Comparison of ENCODE assay signal across 8 mouse cellular contexts in the genomic region with DNA sequence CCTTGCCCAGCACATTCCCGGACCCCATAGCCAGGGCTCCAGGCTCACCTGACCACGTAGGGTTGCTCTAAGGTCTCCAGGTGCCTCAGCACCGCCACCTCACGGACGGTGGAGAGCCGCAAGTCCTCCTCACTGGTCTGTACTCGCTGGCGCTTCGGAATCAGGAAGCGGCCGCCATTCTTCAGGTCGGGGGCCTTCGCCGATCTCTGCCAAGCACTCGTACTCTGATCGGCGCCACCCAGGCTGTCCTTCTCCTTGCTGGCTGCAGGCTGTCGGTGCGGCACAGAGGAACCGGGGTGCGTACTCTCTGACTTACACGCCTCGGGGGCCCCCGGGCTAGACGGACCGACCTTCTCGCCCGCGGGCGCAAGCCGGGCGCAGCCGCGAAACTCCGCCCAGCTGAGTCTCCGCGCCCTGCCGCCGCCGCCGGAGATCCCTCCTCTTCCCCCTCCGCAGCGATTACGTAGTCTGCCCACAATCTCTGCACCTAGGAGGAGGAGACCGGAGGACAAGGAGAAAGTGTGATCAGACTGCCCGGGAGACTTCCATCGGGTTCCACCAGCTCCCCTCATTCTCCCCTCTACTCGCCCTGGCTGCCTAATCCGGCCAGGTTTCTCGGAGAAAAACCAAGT. TPM values are rescaled to one million over a fixed set of nuclear protein-coding genes. Genes with fewer than 3 reads are reported as not detected.
DNase-seq lines count a peak whose midpoint lies in the region; ATAC-seq and TF ChIP-seq lines count a peak whose summit lies in the region.

No protein-coding gene starts in this region.

- TF ChIP-seq POLR2A in embryonic fibroblast, embryonic 13.5 days (IDR thresholded peaks at IDR 0.05; ENCODE audit: low read depth, low read length) = peak; percentile 73
- peak; percentile 10; the same call in 1 of the 2 replicates for TF ChIP-seq POLR2A in spleen, adult 2 months (IDR thresholded peaks at IDR 0.05; ENCODE audit: low read depth, low read length)

- intact Hi-C loops in heart, postnatal 25 days (cut with DNase I) = no loop called here

- peak overlapping the region; percentile 80 for H3K4me3 ChIP-seq in embryonic fibroblast, embryonic 13.5 days (ENCODE audit: insufficient read depth, low read length)
- H3K4me3 ChIP-seq in spleen, adult 2 months (ENCODE audit: extremely low read depth, insufficient read depth, insufficient read length) = peak overlapping the region; percentile 98

- WGBS in large intestine, adult 2 months = 1% methylated on average over 50 of the region's 50 CpGs
- WGBS in spleen, adult 2 months = under 1% methylated on average over 50 of the region's 50 CpGs

- H3K27ac ChIP-seq in embryonic fibroblast, embryonic 13.5 days (ENCODE audit: insufficient read depth, low read length) = 0 out of 2 replicates have a peak overlapping the region, but pooled peaks have one; percentile 50
- H3K27ac ChIP-seq in spleen, adult 2 months (ENCODE audit: insufficient read depth, low read length) = peak overlapping the region; percentile 87

- H3K4me1 ChIP-seq in embryonic fibroblast, embryonic 13.5 days (ENCODE audit: control insufficient read depth, insufficient read depth, low read length) = no peaks in the 10 kb centered on the region
- peaks cover 13% of the 10 kb centered on the region for H3K4me1 ChIP-seq in spleen, adult 2 months (ENCODE audit: control insufficient read depth, insufficient read depth, insufficient read length)

- TF ChIP-seq CTCF in embryonic fibroblast, embryonic 13.5 days (IDR thresholded peaks at IDR 0.05; ENCODE audit: borderline replicate concordance, insufficient read depth, low read length) = peak; percentile 56; the same call in 1 of the 2 replicates
- TF ChIP-seq CTCF in spleen, adult 2 months (IDR thresholded peaks at IDR 0.05; ENCODE audit: extremely low read depth, insufficient read depth, insufficient read length, insufficient replicate concordance) = peak; percentile 46; the same call in 1 of the 2 replicates

- DNase-seq in CD4-positive, CD25-positive, alpha-beta regulatory T cell, adult 2 months (ENCODE audit: low read depth, low spot score) = peak; percentile 88
- DNase-seq in adrenal gland, adult 8-10 months = peak; percentile 71
- peak; percentile 68 for DNase-seq in heart, postnatal 25 days (ENCODE audit: low spot score)
- DNase-seq in large intestine, adult 2 months (ENCODE audit: low read depth, low spot score) = peak; percentile 64
- DNase-seq in spleen, adult 2 months (ENCODE audit: low read depth in 1 of 2, low spot score in 2 of 2) = peak; percentile 68 to 79
- no peak for DNase-seq in layer of hippocampus, adult 18-20 months (ENCODE audit: low spot score in 2 of 2)

- peaks cover 17% of the 10 kb centered on the region for H3K27me3 ChIP-seq in spleen, adult 2 months (ENCODE audit: control insufficient read depth, insufficient read depth, low read length)

- no peaks in the 10 kb centered on the region for H3K36me3 ChIP-seq in spleen, adult 2 months (ENCODE audit: control insufficient read depth, insufficient read depth, low read length)

- peak; percentile 72 for ATAC-seq in megakaryocyte-erythroid progenitor cell, adult 5-6 weeks (replicated peaks; ENCODE audit: low FRiP score, low TSS enrichment, poor library complexity, severe bottlenecking)

RNA-seq across cellular contexts. Expression of a gene that starts 0.5 kb away (rescaled TPM):
- total RNA-seq in adrenal gland, adult 8-10 months (2022) = 1 to 10 TPM; 3.8 to 8.9 (median 7.0) TPM
- 1.7 and 2.2 TPM in 2 replicates for polyA plus RNA-seq in embryonic fibroblast, embryonic 13.5 days (2011; ENCODE audit: insufficient read length, low read depth, missing spikeins)
- 1 to 10 TPM in 1 of 2 experiments, under 1 TPM in 1; 0.89 to 4.2 TPM for total RNA-seq in heart, postnatal 25 days (2021)
- polyA plus RNA-seq in large intestine, adult 2 months (2012; rRNA removed) = 7.0 and 8.7 TPM in 2 replicates
- 1.0 TPM in 1 of 2 replicates, not detected in the other for total RNA-seq in megakaryocyte-erythroid progenitor cell, adult 5-6 weeks (2014; fragmentation: Nextera tagmentation)
- not detected in 2 replicates for total RNA-seq in megakaryocyte-erythroid progenitor cell, adult 5-6 weeks (2017)
- polyA plus RNA-seq in spleen, adult 2 months (2012; rRNA removed) = 4.5 and 4.8 TPM in 2 replicates
- 1 to 10 TPM in 1 of 2 experiments, not detected in 1; 1.5 TPM for total RNA-seq in layer of hippocampus, adult 18-20 months (2021)

RNA-seq across cellular contexts. Expression of a gene that starts 9.8 kb away (rescaled TPM):
- 1 to 10 TPM in 2 of 4 experiments, not detected in 2; 2.4 to 3.8 TPM for total RNA-seq in adrenal gland, adult 8-10 months (2022)
- polyA plus RNA-seq in embryonic fibroblast, embryonic 13.5 days (2011; ENCODE audit: insufficient read length, low read depth, missing spikeins) = 39.7 and 56.9 TPM in 2 replicates
- total RNA-seq in heart, postnatal 25 days (2021) = not detected
- polyA plus RNA-seq in large intestine, adult 2 months (2012; rRNA removed) = 0.77 and 1.5 TPM in 2 replicates
- not detected in 2 replicates for total RNA-seq in megakaryocyte-erythroid progenitor cell, adult 5-6 weeks (2014; fragmentation: Nextera tagmentation)
- not detected in 2 replicates for total RNA-seq in megakaryocyte-erythroid progenitor cell, adult 5-6 weeks (2017)
- polyA plus RNA-seq in spleen, adult 2 months (2012; rRNA removed) = 0.14 TPM in 1 of 2 replicates, not detected in the other
- total RNA-seq in layer of hippocampus, adult 18-20 months (2021) = not detected

RNA-seq across cellular contexts. Expression of a gene that starts 9.8 kb away (rescaled TPM):
- total RNA-seq in adrenal gland, adult 8-10 months (2022) = under 1 TPM in 1 of 4 experiments, not detected in 3; 0.38 TPM
- 0.77 and 4.3 TPM in 2 replicates for polyA plus RNA-seq in embryonic fibroblast, embryonic 13.5 days (2011; ENCODE audit: insufficient read length, low read depth, missing spikeins)
- total RNA-seq in heart, postnatal 25 days (2021) = not detected
- polyA plus RNA-seq in large intestine, adult 2 months (2012; rRNA removed) = not detected in 2 replicates
- not detected in 2 replicates for total RNA-seq in megakaryocyte-erythroid progenitor cell, adult 5-6 weeks (2014; fragmentation: Nextera tagmentation)
- not detected in 2 replicates for total RNA-seq in megakaryocyte-erythroid progenitor cell, adult 5-6 weeks (2017)
- 0.08 TPM in 1 of 2 replicates, not detected in the other for polyA plus RNA-seq in spleen, adult 2 months (2012; rRNA removed)
- not detected for total RNA-seq in layer of hippocampus, adult 18-20 months (2021)

Comparison
In these comparisons a context has a peak if more than half of its experiments do, and no peak if none do; other contexts are left out.
1. DNase-seq: peak in CD4-positive, CD25-positive, alpha-beta regulatory T cell, adult 2 months (single experiment), adrenal gland, adult 8-10 months (single experiment), heart, postnatal 25 days (single experiment), large intestine, adult 2 months (single experiment) and spleen, adult 2 months (2 of 2); none in layer of hippocampus, adult 18-20 months (0 of 2).